Mouse (Mus musculus): ENCODE data around the gene Dach1. TPM values are rescaled to one million over a fixed set of nuclear protein-coding genes. Genes with fewer than 3 reads are reported as not detected.

Dach1 gene
- not detected for polyA plus RNA-seq (2017; shearing (Covaris generic))

DNA sequence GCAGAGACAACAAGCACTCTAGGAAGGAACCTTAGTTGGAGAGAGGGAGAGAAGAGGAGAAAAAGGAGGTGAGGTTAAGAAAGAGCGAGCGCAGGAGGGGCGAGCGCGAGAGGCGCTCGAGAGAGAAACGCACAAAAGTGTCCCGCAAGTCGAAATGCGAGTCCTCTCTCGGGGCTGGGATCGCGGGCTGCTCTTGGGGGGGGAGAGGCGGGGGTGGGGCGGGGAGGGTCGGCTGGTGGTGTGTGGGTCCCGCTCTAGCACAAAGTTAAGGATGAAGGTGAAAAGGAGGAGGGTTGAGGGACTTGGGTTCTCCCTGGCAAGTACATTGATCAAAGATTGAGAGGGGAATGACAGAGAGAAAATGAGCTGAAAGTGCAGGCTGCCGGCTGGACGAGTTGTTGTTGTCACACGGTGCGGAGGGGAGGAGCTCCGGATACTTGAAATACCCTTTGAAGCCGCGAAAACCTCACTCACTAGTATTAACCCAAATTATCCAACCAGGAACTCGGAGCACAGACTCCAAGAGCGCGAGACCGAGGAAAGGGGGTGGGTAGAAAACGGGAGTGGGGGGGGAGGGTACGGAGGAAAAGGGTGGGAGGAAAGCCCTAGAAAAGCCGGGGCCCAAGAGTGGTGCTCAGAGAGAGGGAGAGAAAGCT, at the start of gene Dach1:
Gene Dach1 (minus strand): TSS at position 345 of the 656 bp plus-strand sequence.
- no peak for ATAC-seq

DNA sequence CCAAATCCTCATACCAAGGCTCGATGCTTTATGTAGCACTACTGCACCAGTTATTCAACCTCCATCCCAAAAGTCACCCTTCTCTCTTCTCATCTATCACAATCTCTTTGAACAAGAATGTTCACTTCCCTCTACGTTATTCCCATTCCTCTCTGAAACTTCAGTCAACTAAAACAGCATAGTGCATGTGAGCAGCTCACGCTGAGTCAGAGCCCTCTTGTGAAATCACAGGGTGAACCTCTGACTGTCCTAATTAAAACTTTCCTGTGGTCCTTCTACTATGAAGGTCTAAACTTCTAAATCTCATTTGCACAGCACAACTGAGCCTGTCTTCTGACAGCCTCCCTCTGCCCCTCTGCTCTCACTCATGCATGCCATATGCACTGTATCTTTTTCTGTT, 30.5 kb upstream of the Dach1 start:
- no peak for ATAC-seq

DNA sequence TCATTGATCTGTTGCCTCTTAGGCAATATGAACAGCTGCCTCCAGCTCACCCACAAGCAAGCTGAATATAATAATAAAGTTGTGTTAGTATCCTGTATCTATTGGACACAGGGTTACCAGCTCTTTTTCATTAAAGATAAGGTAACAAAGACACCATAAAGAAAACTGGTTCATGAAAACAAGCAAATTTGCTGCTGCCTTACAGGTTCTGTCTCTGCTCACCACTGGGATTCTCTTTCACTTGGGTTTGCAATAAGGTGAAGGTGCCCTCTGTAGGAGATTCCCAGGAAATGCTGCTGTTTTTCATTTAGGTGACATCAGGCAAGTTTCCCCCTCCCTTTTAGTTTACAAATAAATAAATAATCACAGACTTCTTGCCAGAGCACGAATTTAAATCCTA, 12.0 kb upstream of the Dach1 start:
- no peak for ATAC-seq

DNA sequence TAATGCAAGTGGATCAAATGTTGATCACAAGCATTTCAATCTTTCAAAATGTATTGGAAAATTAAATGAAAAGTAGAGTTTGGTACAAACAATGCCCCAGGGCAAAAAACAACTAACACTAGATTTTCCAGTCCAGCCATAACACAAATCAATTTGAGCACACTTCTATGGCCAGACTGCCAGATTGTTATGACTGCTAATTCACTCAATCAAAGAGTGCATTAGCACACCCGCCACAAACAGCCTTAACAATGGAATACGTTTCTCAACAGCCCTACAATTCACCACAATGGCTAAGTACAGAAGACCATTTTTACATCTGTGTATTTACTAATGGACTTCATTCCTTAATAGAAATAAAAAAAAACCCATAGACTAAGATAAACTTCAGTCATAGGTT, 4.3 kb upstream of the Dach1 start:
- no peak for ATAC-seq

DNA sequence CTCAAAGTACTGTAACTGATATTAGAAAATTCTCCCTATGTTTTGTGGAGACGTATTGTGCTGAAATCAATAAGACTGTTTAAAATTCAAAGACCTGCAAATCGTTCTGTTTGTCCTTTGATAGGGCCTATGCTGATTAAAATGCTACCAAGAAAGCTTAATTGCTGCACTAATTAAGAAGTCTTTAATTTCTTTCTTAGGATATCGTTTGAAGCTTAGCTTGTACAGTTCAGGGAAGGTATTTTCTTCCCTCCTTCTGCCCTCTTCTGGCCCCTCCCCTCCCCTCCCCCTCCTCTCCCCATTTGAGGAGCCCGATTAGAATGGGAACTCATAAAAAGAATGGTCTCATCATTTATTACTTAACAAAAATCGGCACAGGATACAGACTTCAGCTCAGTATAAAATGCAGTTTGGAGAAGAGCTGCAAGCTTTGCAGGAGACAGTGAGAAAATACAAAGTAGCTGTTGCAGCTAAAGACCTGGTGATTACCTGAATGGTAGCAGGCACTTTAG, 2.9 kb upstream of the Dach1 start:
- ATAC-seq, result no peak

DNA sequence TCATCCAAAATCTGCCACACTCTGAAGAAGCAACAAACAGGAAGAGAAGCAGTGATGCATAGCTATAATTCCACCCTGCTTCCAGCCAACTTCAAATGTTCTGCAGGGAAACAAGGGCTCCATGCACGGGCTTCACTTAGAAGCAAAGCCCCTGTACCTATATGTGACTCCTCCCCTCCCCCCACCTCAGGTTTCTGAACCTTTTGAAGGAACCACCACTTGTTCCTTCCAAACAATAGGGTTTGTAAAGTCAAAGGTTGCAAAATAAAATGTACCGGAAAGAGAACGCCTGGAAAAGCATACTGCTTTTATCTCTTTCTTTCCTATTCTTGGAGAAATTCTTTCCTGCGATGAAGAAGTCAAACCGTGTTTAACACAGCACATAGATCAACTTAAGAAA, 2.3 kb upstream of the Dach1 start:
- ATAC-seq, result no peak

DNA sequence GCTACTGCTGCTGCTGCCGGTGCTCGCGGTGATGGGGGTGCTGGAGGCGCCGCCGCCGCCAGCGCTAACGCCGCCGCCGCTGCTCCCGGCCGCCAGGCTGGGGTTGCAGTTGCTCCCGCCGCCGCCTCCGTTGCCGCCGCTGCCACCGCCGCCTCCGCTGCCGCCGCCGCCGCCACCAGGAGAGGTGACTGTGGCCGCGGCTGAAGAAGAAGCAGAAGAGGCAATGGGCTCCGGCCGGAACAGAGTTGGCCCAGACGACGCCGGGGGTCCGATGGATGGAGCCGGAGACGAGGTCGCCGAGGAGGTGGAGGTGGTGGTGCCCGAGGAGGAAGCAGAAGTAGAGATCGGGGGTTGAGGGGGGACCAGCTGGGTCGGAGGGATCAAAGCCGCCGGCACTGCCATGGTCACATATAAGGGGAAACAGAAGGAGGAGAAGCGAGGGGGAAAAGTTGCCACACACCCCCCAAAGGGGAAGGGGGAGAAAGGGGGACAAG, 610 bp downstream of the Dach1 start:
- no peak for ATAC-seq

DNA sequence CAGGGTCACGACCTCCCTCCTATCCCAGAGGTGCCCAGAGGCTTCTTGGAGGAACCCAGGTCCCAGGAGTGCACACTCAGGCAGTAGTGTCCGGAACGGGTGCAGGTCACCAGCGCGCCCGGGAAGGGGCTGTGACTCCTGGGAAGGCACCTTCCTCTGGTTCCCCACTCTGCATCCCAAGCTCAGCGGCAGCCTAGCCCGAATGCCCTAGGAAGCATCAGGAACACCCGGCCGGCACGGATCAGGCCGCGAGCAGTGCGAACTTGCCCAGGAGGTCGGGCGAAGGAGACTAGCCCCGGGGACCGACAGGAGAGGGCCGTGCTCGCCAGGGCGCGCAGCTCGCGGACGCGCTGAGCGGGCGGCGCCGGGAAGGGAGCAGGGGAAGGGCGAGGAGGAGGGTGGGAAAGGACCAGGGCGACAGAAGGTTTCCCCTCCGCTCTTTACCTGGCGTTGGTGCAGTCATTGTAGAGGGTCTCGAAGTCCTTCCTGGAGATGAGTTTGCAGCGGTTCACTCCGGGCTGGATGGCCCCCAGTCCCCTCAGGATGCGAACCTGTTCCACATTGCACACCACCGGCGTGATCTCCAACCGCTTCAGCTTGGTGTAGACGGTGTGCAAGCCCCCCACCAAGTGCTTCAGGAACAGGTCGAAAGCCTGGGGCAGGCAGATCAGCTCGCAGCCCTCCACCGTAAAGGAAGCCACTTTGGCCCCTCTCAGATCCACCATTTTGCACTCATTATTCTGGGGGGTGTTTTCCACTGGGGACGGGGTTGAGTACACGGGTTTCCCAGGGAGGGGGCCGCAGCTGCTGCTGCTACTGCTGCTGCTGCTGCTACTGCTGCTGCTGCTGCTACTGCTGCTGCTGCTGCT, 1.3 kb downstream of the Dach1 start:
- ATAC-seq, result no peak

DNA sequence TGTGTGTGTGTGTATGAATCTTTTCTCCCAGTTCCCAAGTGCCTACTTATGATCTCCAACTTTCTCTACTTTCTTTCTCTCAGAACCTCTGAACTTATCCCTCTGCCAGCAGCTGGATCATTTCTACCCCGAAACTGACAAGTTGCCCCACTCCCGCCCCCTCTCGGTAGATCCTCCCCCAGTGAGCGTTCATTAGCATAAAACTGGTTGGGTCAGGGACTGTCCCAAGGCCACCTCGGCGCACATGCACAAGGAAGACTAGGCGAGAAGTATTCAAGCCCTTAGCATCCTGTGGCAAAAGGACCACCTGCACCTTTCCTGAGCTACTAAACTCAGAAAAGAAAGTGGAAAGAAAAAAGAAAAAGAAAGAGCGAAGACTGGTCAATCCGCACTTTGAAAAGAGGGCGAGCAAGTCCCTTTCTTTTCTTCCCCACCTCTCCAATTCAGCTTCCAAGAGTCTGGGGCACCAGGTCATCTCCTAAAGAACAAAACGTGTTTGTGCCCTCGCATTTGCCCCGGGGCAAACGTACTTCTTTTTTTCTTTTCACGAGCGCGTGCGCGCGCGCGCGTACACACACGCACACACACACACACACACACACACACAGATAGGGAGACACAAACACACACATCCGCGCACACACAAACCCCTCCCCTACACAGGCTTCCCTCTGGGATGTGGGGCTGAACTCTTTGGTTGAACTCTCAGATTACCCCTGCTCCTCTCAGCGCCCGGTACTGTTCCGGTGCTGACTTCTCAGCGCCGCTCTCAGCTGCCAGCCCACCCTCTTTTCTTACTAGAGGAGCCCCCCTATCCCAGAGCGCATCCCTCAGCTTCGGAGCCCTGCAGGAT, 2.2 kb downstream of the Dach1 start:
- no peak for ATAC-seq

DNA sequence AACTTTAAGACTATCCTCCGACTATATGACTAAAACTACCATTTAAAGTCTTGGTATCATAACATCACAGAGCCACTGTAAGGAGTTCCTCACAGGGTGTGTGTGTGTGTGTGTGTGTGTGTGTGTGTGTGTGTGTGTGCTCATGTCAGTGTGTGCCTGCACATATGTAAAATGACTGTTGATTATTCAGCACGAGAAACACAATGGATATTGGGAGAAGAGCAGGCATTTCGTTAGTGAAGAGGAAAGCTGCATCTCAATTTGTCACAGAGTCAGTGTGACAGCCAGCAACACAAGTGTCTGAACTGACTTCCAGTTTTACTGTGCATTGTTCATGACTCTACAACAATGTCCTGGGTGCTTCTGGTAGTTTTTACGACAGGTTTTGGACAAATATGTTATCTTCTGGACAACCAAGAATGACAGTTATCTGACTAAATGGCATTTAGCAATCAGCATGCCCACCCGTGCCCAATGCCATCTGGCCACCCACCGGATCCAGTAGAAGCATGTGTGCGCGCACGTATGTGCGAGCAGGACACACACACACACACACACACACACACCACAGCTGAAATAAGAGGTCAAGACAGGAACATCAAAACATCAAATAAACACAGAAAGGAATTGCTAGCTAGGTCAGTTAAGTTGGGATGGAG, 3.1 kb downstream of the Dach1 start:
- ATAC-seq, result no peak

DNA sequence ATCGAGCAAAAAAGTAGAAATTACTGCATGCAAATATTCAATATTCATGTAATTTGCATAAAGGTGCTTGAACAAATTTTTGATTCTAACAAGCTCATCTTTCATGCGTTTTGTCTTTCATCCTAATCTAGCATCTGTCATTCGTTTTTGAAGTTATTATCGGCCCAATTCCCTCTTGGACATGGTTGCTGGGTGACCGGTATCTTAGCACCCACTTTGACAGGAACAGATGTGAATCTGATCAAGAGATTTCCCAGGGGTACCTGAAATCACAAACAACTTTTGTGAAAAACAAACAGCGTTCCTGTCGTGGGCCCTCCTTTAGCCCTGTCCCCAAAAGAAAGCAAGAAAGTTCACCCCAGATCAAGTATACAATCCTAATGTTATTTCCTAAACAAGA, 12.8 kb downstream of the Dach1 start:
- no peak for ATAC-seq

DNA sequence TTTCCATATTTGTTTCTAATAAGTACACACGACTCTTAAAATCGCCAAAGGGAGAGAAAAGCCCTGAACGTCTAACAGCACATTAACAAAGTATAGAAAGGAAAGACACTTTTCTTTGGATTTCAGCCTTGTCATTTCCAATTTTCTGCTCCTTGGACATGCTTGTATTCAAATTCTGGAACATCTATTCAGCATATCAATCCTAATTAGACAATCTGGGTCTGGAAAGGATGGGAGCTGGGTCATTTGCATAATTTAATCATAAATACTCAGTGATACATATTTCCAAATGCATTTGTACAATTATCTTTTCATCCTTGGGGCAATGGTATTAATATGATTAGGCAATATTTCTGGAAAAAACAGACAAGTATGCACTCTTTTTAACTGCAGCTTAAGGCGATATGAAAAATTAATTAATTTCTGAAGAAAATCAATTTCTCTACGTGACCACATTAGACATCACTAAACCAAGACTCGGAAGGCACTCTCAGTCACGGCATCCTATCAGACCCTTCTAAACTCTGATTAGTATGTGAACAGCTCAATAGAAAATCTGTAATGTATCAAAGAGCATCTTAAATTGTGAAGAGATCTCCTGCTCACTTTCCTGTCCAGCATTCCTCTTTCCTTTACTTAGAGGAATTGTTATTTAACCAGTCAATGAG, 13.7 kb downstream of the Dach1 start:
- ATAC-seq, result no peak

DNA sequence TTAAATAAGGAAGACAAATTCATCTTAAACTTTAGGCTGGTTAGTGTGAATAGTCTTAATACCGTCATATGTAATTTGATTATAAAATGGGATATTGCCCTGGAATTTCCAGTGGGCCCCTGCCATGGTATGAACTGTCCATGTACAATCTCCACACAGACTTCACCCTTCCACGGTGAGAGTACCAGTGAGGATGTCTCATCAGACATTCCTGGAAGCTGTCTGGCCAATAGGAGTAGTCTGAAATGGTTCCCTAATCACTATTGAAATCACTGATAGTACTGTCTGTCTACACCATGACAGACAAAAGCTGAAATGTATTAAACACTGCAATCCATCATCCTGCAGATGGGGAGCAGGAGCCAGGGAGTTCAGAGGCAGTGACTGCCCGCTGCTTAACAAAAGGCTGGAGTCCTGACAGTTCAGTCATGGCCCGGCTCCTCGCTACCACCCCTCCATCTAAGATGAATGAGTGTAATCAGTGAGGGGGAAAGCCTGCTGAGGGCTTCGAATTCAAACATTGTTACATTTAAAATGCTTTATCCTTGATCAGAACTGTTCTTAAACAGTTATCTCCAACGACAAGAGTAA, 14.6 kb downstream of the Dach1 start:
- no peak for ATAC-seq

DNA sequence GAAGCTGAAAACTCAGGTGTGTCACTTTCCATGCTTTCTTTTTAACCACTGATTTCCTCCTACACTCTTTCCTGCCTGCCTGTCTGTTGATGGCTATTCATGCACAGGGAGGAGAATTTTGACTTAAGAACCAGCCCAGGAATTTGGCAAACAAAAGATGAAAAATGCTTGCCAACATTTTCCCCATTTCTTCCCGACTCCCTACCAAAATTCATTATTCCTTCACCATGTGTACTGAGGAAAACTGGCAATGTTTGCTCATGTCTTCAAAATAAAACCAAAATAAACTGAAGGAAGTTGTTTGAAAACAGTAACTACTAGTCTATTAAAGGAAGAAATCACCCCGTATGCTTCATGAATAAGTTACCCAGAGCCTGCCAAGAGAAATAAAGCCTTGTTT, 27.8 kb downstream of the Dach1 start:
- ATAC-seq, result no peak

DNA sequence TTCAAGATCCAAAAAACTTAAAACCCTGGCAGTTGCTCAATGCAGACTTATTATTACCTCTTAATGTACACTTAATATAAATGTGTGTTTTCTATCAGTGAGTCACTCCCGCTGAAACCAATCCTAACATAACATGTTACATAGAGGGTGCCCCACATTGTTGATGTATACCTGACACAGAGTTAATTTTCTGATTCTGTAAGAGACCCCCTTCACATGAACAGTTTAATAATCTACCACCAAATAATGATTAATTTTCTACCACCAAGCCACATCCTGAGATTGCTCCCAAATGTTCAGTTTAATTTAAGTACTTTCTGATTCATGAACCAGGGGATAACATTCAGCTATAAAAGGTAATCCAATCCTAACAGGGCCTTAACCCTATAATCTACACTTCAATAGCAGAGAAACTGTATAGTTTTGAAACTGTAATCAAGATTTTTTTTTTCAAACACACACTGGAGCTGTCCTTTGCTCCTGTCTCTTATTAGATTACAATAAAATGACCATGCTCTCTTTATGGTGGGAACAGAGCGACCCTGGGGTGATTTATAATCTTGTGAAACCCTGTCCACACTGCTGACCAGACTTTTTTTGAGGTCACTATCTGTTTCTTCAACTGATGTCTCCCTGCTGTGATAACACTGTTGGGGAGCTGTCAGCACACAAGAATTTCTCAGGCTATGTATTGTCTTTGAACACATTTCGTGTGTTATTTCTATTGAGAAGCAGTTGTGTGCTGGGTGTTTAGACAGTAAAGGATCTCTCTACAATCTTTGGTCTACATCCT, 30.5 kb downstream of the Dach1 start:
- ATAC-seq, result no peak

DNA sequence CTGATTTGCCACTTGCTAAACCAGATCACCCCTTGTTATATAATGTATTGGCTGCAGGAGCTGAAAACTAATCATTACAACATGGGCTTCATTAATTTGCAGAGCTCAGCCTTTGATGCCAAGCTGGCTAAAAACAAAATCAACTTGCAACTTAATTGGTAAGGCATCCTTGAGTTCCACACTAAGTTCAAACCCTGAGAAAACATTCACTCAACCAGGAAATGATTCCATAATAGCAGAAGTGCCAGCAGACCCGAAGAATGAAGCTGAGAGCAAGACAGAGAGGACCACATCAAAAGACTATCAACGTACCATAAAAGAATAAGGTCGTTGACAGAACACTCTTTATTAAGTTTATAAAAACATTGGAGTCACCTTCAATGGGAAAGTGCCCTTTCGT, 35.0 kb downstream of the Dach1 start:
- no peak for ATAC-seq

DNA sequence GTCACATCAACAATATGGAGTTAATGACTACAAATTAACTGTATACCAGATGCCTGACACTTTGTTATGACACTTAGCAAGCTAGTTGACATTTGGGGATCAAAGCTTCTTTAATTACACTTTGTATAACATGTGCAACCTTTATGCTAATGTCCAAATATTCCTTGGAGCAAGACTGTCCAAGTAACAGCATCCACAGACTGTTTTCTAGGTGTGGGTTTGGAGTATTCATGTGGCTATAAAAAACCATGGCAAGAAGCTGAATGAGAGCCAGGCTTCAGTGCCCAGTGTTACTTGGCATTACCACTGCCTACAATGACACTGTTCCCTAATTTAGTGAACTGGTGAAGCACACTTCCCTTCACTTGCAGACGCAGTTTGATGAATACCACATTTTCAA, 46.5 kb downstream of the Dach1 start:
- no peak for ATAC-seq

DNA sequence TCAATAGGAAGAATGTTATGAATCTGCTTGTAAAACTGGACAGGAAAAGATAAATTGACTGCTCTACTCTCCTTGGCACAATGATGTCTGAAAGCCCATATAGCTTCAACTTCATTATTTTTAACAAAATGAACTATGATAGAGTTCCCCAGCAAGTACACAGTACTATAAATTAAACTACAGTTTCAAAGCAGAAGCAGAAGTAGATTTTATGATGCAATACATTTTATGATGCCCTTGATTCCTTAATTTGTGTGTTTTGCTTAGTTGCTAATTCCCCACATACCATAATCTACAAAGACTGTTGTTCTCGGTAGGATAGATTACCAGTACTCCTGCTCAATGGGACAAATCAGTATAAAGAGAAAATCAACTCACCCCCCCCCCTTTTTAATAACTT, 52.9 kb downstream of the Dach1 start:
- no peak for ATAC-seq

DNA sequence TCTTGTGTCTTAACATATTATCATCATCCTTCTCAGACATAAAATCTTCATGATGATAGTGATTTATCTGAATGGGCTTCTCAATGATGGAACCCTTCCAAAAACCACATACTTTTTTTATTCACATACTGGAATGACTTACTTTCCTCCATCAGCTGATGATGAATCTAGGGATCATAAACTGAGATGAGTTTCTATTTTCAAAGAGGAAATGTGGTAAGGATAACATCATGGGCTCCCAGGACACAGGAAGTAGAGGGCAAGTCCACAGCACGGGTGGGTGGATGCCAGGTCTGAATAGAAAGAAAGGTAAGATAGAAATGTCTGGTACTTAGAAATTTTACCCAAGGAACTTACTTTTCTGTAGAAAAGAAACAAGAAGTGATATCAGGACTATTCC, 56.5 kb downstream of the Dach1 start:
- no peak for ATAC-seq

DNA sequence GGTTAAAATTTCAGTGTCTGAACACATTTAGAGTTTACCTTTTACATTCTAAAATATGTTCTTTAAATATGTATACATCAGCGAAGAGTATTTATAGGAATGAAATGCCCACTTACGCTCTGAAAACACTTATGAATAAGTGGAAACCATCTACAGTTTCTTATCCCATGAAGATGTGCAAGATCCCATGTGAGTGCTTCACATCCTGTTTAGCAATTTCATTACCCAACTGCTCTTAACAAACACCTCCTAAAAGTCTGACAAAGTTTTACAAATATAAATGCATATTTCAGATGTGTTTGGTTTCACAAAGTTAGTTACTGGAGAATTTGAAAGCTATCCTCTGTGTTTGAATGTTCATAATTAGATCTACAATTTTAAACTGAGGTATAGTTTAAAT, 59.6 kb downstream of the Dach1 start:
- no peak for ATAC-seq

DNA sequence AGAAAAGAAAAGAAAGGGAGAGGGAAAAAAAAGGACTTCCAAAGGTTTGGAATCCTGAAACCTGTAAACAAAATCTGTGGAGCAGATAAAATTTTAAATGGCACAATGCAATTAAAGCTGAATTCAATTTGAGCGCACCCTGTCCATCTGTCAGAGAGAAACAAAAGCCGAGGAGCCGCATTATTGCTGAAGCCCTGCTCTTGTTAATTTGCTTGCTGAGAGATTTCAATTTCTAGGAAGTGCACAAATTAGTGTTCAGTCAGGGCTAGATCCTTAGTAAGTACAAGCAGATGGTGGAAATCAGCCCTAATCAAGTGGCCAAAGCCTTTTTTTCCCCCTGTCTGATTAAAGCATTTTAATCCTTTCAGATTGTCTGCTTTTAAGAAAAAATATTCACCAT, 60.8 kb downstream of the Dach1 start:
- no peak for ATAC-seq

All from inflammation-experienced regulatory T-cells, adult 6 months (primary cell).